Mouse (Mus musculus): Measurements from ENCODE around the gene Map4k1. TPM values are rescaled to one million over a fixed set of nuclear protein-coding genes. Genes with fewer than 3 reads are reported as not detected.
"Not testable (repeated sequence)": the region's sequence is repeated elsewhere in the genome, so short reads cannot be mapped to it uniquely, and the experiment has no call there.

The Map4k1 gene
- polyA plus RNA-seq, 1 experiment = 27.4 TPM

GRCm38 (mm10) chr7:28953476-28954376 is 28.1 kb upstream of the Map4k1 start:
- WGBS = 22% methylated on average over 2 of the region's 2 CpGs
- DNase-seq (ENCODE audit: low read depth, low spot score) = no peak

DNA sequence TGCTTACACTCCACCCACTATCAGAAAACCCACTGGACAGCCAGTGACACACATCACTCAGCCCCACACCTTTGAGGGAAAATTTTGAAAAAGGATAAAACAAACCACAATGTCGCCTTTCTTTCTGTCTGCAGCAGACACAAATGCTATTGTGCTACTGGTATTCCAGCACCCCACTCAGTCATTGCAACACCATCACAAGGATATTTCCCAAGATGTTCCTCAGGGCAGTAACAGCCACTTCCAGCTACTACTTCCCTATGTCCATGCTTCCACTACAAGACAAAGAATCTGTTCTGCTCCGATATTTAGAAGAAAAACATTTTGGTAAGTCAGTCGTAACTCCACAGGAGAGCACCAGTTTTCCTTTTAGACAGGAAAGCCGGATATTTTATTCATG is 27.1 kb upstream of the Map4k1 start:
- 67% methylated on average over 4 of the region's 4 CpGs for WGBS
- no peak for DNase-seq (ENCODE audit: low read depth, low spot score)

DNA sequence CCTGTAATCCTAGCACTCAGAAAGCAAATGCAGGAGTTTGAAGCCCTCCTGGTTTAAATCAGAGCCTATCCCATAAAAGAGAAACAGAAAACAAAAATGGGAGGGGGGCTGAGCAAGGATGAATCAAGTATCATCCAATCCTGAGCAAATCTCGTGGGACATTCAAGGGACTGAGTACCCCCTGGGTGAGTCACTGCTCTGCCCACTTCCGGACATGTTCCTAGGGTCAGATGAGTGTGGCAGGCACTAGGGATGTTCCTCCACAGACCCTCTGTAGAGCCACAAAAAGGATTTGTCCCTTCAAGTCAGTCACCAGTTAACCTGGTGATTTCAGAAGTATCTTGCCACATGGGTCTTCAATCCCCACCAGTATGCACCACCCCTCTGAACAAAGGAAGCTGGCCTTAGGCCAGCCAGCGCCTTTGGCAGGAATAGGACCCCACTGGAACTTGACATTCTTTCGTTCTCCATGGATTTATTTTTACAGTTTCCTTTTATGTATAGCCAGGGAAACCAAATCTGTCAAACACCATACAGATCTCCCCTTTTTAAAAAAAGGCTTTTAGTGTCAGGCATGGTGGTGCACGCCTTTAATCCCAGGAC is 26.5 kb upstream of the Map4k1 start:
- WGBS = 50% methylated on average over 5 of the region's 5 CpGs
- DNase-seq (ENCODE audit: low read depth, low spot score) = no peak

- DNase-seq (ENCODE audit: low read depth, low spot score) = no peak
- WGBS = 74% methylated on average over 1 of the region's 1 CpGs
Measured at GRCm38 (mm10) chr7:28956270-28956669, 25.6 kb upstream of the Map4k1 start.

DNA sequence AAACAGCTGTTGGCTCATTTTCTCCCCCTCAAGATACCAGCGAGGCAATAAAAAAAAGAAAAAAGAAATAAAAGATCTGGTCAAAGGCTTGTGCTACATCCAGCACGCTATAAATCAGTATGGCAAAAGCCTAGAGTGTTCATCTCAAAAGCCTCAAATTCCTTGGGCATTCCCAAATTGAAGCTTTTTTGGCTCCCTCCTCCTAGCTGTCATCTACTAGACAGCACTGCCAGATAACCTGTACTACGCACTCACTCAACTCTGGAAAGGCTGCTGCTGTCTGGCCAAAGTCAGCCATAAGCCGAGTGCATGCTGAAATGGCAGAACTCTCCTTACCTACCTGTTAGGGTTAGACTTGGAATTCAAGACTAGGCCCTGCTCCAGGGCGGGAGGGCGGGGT is 24.6 kb upstream of the Map4k1 start:
- DNase-seq (ENCODE audit: low read depth, low spot score) = no peak
- WGBS = 38% methylated on average over 6 of the region's 6 CpGs

DNA sequence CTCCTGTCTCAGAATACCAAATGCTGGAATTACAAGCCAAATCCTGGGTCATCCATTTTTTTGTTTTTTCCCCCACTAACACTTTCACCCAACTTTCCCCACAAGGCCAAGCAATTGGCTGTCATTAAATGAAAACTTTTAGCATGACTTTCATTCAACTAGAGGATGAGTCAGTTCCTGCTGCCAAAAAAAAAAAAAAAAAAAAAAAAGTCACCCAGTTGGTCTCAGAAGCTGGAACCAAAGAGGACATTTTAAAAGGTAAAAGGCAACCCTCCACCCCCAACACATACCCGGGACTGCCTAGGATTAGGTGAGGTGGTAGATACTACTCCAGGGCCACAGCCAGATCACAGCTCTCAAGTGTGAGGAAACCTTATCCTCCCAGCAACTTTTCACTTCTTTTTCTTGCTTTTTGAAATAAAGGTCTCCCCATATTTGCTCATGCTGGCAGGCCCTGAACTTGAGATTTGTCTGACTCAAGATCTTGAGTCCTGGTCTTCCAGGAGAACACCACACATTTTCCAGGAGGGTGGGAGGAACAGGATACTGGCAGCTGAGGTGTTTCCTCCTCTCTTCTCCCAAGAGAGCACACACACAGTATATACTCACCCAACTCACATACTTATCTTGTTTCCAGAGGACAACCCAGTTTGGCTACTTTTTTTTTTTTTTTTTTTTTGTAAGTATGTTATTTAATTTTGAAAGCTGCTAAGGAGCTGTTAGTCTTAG is 23.7 kb upstream of the Map4k1 start:
- DNase-seq (ENCODE audit: low read depth, low spot score) = no peak
- WGBS = 15% methylated on average over 1 of the region's 1 CpGs

GRCm38 (mm10) chr7:28958770-28959169 is 23.1 kb upstream of the Map4k1 start:
- no peak for DNase-seq (ENCODE audit: low read depth, low spot score)
- WGBS = 14% methylated on average over 1 of the region's 1 CpGs

DNA sequence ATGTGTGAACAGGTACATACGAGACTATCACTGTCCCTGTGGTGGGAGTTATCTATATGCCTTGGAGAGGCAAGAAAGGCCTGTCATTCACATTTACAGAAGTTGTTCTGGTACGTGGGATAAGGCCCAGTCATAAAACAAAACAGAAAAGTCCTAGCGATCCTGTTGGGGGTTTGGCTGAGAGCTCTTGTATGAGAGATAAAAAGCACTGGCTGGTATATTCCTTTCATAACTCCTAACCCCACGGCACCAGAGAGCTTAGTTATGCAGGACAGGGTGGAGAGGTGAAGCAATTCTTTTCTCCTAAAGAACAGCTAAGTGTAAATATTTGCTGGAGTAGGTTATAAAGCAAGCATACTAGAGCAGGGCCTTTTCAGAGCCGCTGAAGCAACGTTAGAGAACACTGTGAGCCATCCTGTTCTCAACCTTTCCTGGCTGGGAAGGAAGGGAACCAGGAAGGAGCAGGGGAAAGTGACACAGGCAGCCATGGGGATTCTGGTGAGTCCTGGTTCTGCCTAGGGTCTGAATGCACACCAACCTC is 22.3 kb upstream of the Map4k1 start:
- DNase-seq (ENCODE audit: low read depth, low spot score) = peak; percentile 62
- 7% methylated on average over 6 of the region's 6 CpGs for WGBS

DNA sequence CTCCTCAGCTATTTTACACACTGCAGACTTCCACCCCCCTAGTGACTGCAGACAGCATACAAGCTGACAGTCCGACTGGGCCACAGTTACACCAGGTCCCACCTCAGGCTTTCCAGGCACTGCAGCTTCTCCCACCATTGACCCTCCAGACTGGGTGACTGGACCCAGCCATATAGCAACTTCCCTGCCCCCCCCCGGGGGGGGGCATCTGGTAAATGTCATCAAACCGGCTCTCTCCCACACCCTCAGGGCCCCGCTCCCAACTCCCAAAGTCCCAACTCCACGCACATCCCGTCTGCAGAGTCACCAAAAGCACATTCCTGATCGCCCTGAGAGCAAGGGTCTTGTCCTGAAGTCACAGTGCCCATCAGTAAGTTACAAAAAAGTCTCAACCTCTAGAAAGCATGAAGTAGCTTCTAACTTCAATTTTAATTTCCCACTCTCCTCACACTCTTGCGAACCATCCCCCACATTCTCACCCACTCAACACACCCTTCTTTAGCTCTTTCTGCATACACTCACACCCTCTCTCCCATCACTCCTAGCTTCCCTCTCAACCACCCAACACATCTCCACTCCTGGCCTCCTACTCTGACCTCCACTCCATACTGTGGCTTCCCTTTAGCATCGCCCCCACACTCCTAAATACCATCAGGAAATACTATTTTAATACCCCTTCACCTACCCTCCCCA is 21.4 kb upstream of the Map4k1 start:
- DNase-seq (ENCODE audit: low read depth, low spot score) = no peak
- 3% methylated on average over 9 of the region's 9 CpGs for WGBS

DNA sequence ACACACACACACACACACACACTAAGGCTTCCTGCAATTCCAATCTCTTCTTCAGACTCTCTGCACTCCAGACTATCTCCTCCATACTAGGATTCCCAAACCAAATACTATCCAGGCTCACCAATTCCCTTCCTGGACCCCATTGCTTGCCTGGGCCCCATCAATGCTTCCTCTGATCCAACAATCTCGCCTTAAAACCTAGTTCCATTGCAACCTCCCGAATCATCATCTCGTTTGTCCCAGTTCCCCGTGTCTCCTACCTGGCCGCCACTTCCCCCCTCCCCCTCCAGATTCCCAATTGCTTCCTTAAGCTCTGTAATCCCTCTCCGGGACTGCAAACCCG is 20.3 kb upstream of the Map4k1 start:
- DNase-seq (ENCODE audit: low read depth, low spot score) = no peak
- WGBS = under 1% methylated on average over 7 of the region's 7 CpGs

- under 1% methylated on average over 76 of the region's 76 CpGs for WGBS
- DNase-seq (ENCODE audit: low read depth, low spot score) = peak; percentile 94
Measured at GRCm38 (mm10) chr7:28961927-28962670, 19.8 kb upstream of the Map4k1 start, which contains the start of gene Actn4. TSS of gene Actn4 (minus strand) at chr7:28962340.

DNA sequence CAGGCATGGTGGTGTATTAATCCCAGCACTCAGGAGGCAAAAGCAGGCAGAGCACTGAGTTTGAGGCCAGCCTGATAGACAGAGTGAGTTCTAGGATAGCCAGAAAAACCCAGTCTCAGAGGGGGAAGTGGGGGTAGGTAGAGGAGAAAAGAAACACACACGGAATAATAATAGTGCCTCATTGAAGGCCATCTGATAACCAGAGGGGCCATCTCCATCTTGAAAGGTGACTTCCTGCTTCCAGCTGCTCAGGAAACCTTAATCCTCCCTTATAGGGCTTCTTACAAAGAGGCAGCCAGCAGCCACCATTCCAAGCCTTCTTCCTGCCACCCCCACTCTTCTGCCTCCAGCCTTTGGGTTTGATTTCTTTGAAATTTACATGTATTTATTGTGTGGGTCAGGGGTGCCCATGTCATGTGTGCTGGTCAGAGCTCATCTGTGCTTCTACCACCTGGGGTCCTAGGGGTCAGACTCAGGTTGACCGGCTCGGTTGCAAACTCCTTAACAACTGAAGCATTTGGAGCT is 18.4 kb upstream of the Map4k1 start:
- 91% methylated on average over 3 of the region's 3 CpGs for WGBS
- no peak for DNase-seq (ENCODE audit: low read depth, low spot score)

- no peak for DNase-seq (ENCODE audit: low read depth, low spot score)
- 60% methylated on average over 5 of the region's 5 CpGs for WGBS
Measured at GRCm38 (mm10) chr7:28965346-28965840, 16.5 kb upstream of the Map4k1 start.

DNA sequence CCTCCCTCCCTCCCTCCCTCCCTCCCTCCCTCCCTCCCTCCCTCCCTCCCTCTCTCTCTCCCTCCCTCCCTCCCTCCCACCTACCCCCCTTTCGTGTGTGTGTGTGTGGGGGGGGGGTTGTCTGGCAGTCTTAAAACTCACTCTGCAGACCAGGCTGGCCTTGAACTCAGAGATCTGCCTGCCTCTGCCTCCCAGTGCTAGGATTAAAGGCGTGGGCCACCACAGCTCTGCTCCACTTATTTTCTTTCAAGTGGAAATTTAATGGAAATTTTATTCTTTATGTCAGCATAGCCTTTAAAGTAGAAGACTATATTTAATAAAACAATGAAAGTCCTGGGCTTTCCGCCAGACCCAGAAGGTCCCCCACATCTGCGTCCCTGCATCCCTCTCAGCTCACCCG is 15.7 kb upstream of the Map4k1 start:
- 74% methylated on average over 4 of the region's 5 CpGs for WGBS
- DNase-seq (ENCODE audit: low read depth, low spot score) = no peak

DNA sequence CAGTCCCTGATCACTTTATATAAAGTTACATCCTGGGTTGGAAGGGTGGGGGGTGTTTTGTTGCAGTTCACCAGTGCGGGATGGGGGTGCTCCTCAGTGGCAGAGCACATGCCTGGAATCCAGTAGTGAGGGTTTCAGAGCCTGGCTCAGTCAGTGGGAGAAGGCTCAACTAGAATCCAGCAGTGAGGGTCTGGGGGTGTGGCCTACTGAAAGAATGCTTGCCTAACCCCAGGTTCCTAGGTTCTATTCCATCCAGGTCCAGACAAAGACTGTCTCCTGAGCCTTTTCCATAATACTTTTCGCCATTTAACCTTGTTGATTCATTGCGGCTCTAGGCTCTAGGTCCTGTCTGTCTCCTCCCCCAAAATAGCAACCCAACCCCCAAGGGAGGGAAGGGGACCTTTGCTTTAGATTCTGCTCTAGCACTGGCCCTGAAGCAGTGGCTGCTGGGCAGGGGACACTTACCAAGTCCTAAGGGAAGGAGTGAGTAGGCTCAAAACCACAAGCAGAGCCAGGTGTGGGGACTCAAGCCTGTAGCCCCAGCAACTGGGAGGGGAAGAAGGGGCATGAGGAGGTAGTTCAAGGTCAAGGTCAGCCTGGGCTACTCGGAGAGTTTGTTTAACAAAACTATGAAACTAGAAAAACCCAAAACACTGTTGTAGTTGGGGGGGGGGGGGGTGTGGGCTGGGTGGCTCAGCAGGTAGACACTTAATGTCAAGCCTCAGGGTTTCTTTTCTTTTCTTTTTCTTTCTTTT is 14.9 kb upstream of the Map4k1 start:
- WGBS = 75% methylated on average over 4 of the region's 4 CpGs
- no peak for DNase-seq (ENCODE audit: low read depth, low spot score)

GRCm38 (mm10) chr7:28968120-28968519 is 13.7 kb upstream of the Map4k1 start:
- WGBS = 73% methylated on average over 8 of the region's 8 CpGs
- DNase-seq (ENCODE audit: low read depth, low spot score) = not testable (repeated sequence)

DNA sequence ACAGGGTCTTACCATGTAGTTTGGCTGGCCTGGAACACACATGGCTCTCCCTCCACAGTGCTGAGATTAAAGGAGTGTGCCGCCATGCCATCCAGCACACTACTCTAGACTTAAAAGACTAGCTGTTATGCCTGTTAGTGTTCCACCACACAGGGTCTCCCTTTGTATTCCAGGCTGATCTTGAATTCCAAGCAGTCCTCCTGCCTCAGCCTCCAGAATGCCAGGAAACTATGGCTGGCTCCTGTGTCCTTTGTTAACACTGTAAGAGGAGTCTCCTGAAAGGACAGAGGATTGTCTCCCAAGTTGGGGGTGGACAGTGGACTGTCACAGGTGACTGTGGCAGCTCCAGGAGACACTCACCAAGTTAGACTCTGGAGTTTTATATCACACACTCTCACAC is 12.6 kb upstream of the Map4k1 start:
- WGBS = 94% methylated on average over 1 of the region's 1 CpGs

More for the DNA sequence above, 12.6 kb upstream of the Map4k1 start:
- DNase-seq (ENCODE audit: low read depth, low spot score) = no peak

Measured in large intestine, adult 2 months (tissue).